Mouse (Mus musculus) heart, adult 2 months (tissue): ENCODE results near the gene Csnk2a2.

ENCODE experiments used
- CTCF ChIP-seq: fragments of 200-600 bp; IDR thresholded peaks from 2 replicates; pipeline ENCODE4 v1.8.1; 2022; ENCODE audit warnings: antibody characterized with exemption, mild to moderate bottlenecking, moderate library complexity
- EP300 ChIP-seq: fragments of 200-500 bp; IDR thresholded peaks from 2 replicates; pipeline ENCODE4 v1.6.1; 2011; ENCODE audit warnings: low read depth, low read length, control low read depth; ENCODE audit not compliant: insufficient read depth
- POLR2A ChIP-seq: fragments of 200-500 bp; IDR thresholded peaks from 2 replicates; pipeline ENCODE4 v1.6.1; 2011; ENCODE audit warnings: mild to moderate bottlenecking, low read depth, low read length, control low read depth; ENCODE audit not compliant: insufficient read depth

- TF ChIP-seq EP300 (no peak), POLR2A (no peak), CTCF (no peak)
Observed at GRCm38 (mm10) chr8:95512257-95512656, 22.4 kb upstream of the Csnk2a2 start.
